Mouse (Mus musculus) heart, adult 2 months (tissue): ENCODE measurements at regions not wholly inside any gene's neighbourhood (a gene's known extent, or its start where the extent isn't known, plus 50 kb on each side); places are given as distances from the start of the nearest gene placed in this dataset.

Source experiments
- CTCF ChIP-seq: fragments of 200-600 bp; IDR thresholded peaks from 2 replicates; pipeline ENCODE4 v1.8.1; 2022; ENCODE audit warnings: antibody characterized with exemption, mild to moderate bottlenecking, moderate library complexity
- EP300 ChIP-seq: fragments of 200-500 bp; IDR thresholded peaks from 2 replicates; pipeline ENCODE4 v1.6.1; 2011; ENCODE audit warnings: low read depth, low read length, control low read depth; ENCODE audit not compliant: insufficient read depth
- POLR2A ChIP-seq: fragments of 200-500 bp; IDR thresholded peaks from 2 replicates; pipeline ENCODE4 v1.6.1; 2011; ENCODE audit warnings: mild to moderate bottlenecking, low read depth, low read length, control low read depth; ENCODE audit not compliant: insufficient read depth

- TF ChIP-seq CTCF: no peak
- TF ChIP-seq POLR2A: no peak
- no peak for TF ChIP-seq EP300
Measured at GRCm38 (mm10) chr1:177585320-177585719, 143.2 kb downstream of the Zbtb18 start.
